Mouse (Mus musculus) right cerebral cortex, postnatal 4 days (tissue): ENCODE results near the gene Ran.
"Not testable (repeated sequence)": the region's sequence is repeated elsewhere in the genome, so short reads cannot be mapped to it uniquely, and the experiment has no call there.

Source experiments
- DNase-seq: peaks from one replicate; pipeline ENCODE4 v3.0.0-alpha.2; 2022

Ran gene

GRCm38 (mm10) chr5:129019497-129020299, at the start of gene Ran:
Gene Ran, plus strand, starts transcription at chr5:129020069.
- DNase-seq = peak; percentile 97

- DNase-seq = no peak
Measured at GRCm38 (mm10) chr5:128970878-128971277, 49.0 kb upstream of the Ran start.

- DNase-seq = peak; percentile 90
Measured at GRCm38 (mm10) chr5:128971298-128971697, 48.6 kb upstream of the Ran start.

- DNase-seq = peak; percentile 32
Measured at GRCm38 (mm10) chr5:128976266-128976665, 43.6 kb upstream of the Ran start.

- not testable (repeated sequence) for DNase-seq
Measured at GRCm38 (mm10) chr5:128977466-128977865, 42.4 kb upstream of the Ran start.

- DNase-seq = no peak
Measured at GRCm38 (mm10) chr5:128978957-128979356, 40.9 kb upstream of the Ran start.

GRCm38 (mm10) chr5:128980857-128981256, 39.0 kb upstream of the Ran start:
- DNase-seq = no peak

- peak; percentile 77 for DNase-seq
Measured at GRCm38 (mm10) chr5:128981607-128982006, 38.3 kb upstream of the Ran start.

GRCm38 (mm10) chr5:128984536-128984935, 35.3 kb upstream of the Ran start:
- DNase-seq = no peak

- DNase-seq = no peak
Measured at GRCm38 (mm10) chr5:128985946-128986345, 33.9 kb upstream of the Ran start.

GRCm38 (mm10) chr5:128987141-128987954, 32.5 kb upstream of the Ran start:
- no peak for DNase-seq

GRCm38 (mm10) chr5:129000706-129001468, 19.0 kb upstream of the Ran start:
- DNase-seq = no peak

GRCm38 (mm10) chr5:129002571-129003011, 17.3 kb upstream of the Ran start:
- DNase-seq = no peak

GRCm38 (mm10) chr5:129005416-129005815, 14.5 kb upstream of the Ran start:
- DNase-seq = no peak

GRCm38 (mm10) chr5:129006031-129006788, 13.7 kb upstream of the Ran start:
- DNase-seq = no peak

GRCm38 (mm10) chr5:129007105-129007957, 12.5 kb upstream of the Ran start:
- DNase-seq = no peak

- peak; percentile 32 for DNase-seq
Measured at GRCm38 (mm10) chr5:129008008-129008407, 11.9 kb upstream of the Ran start.

- DNase-seq = peak; percentile 89
Measured at GRCm38 (mm10) chr5:129008412-129008826, 11.4 kb upstream of the Ran start, which contains the start of gene Stx2. Gene Stx2, minus strand, starts transcription at chr5:129008574.

GRCm38 (mm10) chr5:129009577-129009976, 10.3 kb upstream of the Ran start:
- DNase-seq = no peak

GRCm38 (mm10) chr5:129010937-129011336, 8.9 kb upstream of the Ran start:
- no peak for DNase-seq

- no peak for DNase-seq
Measured at GRCm38 (mm10) chr5:129015020-129015419, 4.8 kb upstream of the Ran start.
